Mouse (Mus musculus) frontal cortex, postnatal 10 days (tissue): ENCODE results near the gene Evi5l.

Experiments
- DNase-seq, 2 experiments: peaks; one replicate each; pipeline ENCODE4 v3.0.0; 2022; ENCODE audit warnings: low spot score in 2 of 2, mixed read lengths in 1 of 2

Gene Evi5l

DNA sequence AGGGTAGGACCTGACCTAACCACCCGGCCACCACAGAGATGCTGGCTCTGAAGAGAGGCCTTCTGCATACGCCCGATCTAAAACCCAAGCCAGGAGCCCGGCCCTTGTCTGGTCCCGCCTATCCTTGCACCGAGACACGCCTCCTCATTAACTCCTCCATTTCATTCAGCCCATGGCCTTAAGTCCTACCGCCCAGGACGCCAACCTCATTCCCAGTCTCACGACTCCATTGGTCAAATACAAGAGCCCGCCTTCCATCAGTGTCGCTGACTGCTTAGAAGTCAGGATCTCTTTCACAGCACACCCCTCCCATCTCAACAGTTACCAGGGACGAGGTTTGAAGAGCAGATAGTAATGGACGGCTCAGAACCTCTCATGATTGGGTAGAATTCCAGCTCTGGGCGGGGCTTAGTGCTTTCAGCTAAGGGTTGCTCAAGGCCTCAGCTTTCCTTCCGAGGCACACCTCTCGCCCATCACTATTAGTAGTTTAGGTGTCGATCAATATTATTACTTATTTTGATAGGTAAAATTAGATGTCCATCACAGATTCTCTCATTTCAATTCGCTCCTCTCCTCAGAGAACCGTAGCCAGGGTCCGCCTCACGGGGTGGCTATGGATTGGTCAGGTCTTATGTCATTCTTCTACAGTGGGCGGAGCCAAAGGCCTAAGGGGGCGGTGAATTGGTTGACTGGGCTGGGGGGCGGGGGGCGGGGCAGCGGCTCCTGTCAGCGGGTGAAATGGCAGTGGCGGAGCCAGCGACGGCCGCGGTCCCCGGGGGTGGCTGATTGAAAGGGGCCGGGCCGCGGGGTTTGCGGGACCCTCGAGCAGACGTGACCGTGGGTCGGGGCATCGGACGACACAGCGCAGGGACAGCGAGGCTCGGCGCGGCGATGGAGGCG lies at the start of gene Evi5l:
Evi5l (plus strand) TSS at position 716 of the 900 bp plus-strand sequence.
- peak; percentile 98 to 100 for DNase-seq

DNA sequence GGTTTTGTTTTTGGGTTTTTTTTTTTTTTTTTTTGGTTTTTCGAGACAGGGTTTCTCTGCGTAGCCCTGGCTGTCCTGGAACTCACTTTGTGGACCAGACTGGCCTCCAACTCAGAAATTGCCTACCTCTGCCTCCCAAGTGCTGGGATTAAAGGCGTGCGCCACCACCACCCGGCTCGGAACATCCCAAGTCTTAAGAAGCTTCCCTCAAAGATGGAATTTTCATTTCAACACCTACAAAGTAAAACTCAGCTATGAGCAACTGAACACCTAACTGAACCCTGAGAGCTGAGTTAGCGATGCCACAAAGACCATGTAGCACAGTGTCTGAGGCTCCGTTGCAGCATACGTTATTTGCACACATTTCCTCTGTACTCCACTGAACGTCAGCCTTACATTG lies 32.6 kb upstream of the Evi5l start, which contains the start of gene Cd209g:
Cd209g (plus strand) TSS at position 301 of the 400 bp plus-strand sequence.
- DNase-seq, result no peak

DNA sequence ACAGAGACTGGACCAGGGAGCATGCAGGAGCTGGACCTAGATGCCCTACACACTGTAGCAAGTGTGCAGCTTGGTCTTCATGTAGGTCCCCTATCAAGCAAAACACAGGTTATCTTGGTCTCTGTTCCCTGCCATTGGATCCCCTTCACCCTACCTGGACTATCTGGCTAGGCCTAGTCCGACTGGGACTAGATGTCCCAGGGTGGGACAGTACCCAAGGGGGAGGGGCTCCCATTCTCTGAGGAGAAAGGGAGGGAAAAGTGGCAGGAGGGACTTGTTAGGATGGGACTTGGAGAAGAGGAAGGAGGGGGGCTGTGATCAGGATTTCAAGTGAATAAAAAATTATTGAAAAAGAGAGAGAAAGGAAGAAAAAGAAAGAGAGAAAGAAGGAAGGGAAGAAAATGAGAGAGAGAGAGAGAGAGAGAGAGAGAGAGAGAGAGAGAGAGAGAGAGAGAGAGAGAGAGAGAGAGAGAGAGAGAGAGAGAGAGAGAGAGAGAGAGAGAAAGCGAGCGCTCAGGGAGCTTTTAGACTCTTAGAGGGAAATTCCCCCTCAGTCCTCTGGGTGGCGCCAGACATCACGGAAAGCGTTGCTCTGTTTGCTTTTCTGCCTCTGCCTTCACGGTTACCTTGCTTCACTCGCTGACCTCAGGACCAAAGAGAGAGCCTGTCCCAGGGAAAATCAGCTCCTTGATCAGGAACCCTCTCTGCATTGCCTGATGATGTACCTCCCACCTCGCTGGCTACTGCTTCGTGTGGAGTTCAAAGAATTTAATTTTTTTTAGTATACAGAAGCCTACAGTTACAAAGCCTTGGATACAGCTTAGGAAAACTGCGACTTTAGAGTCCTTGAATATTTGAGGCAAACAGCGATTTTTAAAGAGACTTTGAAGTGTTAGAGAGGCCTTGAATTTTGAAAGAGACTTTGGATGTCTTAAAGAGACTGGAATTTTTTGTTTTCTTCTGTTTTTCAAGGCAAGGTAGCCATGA lies 26.4 kb upstream of the Evi5l start:
- peak; percentile 20 to 67 for DNase-seq

DNA sequence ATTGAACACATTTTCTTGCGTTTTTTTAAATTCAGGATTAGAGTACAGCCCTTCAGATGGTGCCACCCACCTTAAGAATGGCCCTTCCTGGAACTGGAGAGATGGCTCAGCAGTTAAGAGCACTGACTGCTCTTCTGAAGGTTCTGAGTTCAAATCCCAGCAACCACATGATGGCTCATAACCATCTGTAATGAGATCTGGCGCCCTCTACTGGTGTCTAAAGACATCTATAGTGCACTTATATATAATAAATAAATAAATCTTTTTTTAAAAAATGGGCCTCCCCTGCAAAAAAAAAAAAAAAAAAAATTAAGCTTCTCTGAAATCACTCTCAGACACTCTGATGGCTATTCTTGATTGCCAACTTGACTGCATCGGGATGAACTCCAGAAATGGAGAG lies 24.6 kb upstream of the Evi5l start:
- DNase-seq, result no peak

DNA sequence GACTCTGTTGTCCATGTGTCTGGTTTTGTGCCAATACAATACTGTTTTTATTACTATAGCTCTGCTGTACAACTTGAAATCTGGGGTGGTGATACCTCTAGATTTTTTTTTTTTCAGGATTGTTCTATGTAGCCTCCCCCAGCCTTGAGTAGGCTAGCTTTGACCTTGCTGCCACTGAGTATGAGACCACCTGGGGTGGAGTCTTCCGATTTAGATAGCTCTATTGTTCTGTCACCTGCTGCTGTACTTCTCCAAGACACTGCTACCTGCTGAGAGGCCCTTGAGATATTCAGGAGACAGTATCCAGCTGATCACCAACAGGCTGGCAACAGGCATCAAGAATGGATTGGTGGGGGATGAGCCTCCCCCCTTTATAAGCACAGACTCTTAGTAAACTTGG lies 19.1 kb upstream of the Evi5l start:
- DNase-seq, result no peak

DNA sequence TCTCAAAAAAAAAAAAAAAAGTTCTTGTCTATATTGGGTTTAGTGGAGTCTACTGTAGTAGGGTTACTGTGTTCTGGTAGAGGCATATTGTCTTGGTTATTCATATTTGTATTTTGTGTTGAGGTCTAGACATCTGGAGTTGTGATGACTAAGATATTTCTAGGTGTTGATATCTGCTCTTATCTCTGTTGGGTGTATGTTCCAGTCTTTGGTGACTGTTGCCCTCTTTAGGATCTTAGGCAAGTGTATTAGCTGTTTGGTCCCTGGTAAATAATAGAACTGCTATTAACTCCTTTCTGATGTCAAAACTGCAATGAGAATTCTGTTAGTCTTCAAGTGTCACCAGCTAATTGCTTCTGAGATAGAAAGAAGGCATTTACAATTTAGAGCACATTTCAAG lies 11.5 kb upstream of the Evi5l start:
- DNase-seq, result no peak

DNA sequence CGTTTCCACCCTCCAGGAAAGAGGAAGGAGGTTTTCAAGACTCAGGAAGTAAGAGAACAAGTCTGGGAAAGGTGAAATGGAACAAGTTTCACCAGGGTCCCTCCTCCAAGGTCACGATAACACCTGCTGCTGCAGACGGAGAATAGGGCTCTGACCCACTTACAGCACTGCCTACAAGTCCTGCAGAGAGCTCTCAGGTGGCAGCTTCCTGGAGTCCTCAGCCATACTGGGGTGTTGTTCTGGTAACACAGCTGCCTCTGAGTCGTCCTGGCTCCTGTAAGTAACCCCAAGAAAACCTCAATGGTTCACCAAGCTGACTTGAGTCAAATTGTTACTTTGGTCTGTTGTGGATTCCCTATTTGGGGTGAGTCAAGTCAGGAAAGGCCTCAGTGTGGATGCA lies 3.6 kb upstream of the Evi5l start:
- no peak for DNase-seq

DNA sequence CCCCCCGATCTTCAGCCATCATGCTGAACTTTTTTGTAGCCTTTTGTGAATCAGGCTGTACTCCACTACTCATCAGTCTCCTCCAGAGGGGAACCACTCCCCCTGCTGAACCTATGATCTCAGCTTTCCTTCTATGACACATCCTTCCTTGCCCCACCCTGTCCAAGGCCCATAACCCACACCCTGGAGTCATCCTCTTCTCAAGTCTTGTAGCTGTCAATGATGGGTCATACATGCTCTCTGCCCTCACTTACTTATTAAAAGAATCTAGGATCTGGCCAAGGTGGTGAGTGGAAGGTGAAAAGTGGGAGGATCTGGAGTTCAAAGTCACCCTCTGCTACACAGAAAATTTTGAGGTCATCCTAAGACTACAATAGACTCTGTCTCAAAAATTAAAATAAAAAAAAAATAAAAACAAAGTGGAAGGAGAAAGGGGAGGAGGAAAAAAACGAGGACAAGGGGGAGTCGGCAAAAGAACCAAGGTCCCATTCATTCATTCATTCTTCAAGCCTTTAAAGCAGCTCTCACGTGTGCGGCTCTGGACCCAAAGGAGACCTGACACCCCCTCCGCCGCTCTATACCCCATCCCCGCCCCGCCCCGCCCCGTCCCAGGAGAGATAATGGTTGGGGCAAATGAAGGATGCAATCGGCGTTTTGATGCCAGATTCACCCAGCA lies 1.1 kb upstream of the Evi5l start:
- no peak for DNase-seq

DNA sequence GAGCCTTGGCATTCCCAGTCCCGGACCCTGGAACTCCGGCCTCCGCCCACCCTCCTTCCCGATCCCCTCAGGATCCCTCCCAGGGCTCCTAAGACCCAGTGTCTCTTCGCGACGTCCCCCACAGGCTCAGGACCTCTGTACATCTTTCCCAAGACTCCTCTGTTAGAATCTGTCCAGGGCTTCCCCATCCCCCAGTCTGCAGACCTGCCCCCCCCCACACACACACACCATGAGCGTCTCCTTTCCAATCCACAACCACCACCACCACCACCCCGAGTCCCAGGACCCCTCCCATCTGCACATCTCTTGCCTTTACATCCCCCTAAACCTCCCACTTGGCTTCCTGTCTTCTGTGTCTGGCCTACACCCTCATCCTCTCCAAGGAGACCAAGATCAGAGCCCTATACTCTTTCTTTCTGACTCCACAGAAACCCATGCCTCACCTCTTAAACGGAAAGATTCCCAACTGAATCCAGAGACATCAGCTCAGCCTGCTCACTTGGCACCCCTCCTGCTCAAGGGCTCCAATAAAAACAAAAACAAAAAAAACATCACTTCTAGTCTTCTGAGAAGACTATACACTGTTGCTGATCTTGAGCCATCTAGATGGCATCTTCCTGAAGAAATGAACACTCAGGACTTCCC lies 636 bp downstream of the Evi5l start:
- DNase-seq, result no peak

DNA sequence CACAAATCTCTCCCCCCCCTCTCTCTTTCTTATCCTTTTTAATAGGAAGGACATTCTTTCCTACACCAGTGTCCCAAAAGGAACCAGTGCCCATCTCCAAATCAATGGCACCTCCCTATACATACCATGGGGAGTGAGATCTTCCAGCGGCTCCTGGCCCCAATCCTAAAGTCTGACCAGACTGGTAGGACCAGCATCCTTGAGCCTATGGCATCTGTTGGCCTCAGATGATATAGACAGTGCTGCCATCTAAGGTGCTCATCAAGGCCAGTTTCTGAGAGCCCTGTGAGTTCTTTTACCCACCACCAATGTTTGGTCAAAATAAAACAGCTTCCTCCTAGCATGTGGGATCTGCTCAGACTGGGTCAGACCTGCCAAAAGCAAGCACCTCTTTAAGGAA lies 1.6 kb downstream of the Evi5l start:
- no peak for DNase-seq

DNA sequence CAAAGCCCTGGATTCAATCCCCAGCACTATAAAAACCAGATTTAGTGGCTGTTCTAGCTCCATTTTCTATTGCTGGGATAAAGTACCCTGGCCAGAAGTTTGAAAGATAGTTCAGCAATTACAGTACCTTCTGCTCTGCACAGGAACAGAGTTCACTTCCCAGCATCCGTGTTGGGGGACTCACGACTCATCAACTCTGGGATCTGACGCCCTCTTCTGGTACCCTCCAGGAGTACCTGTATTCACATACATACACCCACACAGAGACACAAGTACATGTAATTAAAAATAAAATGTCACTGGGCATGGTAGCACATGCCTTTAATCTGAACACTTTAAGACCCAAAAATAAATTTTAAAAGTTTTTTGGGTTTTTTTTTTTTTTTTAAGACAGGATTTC lies 6.1 kb downstream of the Evi5l start:
- DNase-seq, result no peak

DNA sequence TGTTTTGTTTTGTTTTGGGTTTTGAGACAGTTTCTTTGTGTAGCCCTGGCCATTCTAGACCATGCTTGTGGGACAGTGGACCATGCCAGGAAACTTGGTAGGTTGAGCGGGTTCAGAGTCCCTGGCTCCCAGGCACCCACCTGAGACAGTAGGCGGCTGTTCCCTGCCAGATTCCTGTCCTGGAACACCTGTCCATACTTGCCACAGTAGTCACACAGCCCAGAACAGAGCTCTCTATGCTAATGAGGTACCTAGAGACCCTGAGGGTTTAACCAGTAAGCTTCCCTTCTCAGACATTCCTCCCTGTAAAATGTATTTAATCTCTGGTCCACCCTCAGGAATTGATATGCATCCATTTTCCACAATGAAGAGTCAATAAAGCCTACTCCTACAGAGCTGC lies 7.7 kb downstream of the Evi5l start:
- DNase-seq, result no peak

DNA sequence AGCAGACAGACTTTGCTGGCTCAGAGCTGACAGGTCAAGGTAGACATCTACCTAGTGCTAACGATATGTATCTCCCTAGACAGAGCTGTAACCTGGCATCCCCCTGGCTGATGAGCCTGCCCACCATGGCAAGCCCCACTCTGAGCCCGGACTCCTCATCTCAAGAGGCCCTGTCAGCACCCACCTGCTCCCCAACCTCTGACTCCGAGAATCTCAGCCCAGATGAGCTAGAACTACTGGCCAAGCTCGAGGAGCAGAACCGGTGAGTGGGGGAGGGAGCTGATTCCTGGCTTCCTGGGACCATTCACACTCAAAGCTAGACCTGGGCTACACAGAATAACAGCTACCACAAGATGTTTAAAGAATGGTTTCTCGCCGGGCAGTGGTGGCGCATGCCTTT lies 17.0 kb downstream of the Evi5l start:
- no peak for DNase-seq

DNA sequence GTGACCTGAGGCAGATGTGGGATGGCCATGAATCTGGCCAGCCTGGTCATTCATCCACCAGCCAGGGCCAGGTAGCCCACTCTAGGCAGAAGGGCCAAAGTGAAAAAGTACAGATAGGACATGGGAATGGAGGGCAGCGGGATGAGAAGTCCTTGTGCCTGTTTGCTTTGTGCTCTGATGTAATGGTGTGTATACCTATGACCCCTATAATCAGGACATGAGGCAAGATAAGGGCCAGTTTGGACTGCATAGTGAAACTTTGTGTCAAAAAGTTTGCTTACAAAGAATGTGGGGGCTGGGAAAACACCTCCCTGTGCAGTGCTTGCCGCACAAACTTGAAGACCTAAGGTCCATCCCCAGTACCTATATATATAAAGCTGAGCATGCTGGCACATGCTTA lies 19.8 kb downstream of the Evi5l start:
- no peak for DNase-seq

DNA sequence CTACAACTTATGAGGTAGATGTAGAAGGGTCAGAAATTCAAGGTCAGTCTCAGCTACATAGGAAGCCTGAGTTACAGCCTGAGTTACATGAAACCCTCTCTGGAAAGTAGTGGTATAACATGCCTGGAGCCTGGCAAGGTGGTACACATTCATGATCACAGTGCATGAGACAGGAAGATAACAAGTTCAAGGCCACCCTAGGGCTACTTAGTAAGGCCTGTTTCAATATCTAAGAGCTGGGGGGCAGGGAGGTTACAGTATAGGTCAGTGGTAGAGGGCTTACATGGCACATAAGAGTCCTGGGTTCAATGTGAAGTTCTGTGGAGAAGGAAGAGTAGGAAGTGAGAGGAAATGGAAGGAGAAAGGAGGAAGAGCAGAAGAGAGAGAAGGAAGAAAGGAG lies 22.2 kb downstream of the Evi5l start:
- DNase-seq, result no peak

DNA sequence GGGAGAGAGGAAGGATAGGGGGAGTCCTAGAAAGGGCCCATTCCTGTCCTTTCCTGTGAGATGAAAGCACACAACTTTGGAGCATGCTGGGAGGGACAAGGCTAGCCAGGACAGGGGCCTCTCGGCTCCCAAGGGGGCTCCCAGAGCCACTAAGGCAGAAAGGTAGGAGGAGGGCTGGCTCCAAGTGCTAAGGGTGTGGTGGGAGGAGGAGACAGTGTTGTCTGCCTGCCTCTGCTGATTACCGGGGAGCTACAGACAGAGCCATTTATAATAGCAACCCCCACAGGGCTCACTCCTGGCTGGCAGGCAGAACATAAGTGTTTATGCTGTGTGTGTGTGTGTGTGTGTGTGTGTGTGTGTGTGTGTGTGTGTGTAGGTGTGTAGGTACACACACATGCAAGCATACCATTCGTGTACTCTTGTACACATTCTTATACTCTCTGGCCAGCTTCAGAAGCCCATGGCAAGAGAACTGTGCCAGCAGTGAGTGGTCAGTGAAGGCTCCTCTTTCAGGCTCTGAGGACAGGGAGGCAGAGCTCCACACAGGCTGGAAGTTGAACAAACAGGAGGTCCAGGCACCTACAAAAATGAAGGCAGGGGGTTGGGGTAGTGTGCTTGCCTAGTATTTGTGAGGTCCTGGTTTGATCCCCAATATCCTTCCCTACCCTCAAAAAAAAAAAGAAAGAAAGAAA lies 22.8 kb downstream of the Evi5l start:
- no peak for DNase-seq

DNA sequence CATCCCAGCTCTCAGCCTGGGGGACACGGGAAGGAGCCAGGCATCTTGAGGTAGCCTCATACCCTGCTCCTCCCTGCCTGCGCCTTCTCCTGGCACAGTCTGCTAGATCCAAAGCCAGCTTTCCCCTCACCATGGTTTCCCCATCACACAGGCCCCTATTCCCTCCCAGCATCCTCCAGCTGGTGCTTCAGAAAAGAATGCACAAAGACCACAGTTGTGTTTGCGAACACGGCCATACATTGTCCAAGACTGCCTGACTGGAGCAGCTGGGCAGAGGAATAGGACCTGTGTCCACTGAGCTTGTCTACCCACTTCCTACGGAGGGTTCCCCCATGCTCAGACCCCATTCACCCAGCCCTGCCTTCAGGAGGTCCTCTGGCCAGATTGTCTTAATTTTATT lies 25.9 kb downstream of the Evi5l start:
- DNase-seq, result no peak

DNA sequence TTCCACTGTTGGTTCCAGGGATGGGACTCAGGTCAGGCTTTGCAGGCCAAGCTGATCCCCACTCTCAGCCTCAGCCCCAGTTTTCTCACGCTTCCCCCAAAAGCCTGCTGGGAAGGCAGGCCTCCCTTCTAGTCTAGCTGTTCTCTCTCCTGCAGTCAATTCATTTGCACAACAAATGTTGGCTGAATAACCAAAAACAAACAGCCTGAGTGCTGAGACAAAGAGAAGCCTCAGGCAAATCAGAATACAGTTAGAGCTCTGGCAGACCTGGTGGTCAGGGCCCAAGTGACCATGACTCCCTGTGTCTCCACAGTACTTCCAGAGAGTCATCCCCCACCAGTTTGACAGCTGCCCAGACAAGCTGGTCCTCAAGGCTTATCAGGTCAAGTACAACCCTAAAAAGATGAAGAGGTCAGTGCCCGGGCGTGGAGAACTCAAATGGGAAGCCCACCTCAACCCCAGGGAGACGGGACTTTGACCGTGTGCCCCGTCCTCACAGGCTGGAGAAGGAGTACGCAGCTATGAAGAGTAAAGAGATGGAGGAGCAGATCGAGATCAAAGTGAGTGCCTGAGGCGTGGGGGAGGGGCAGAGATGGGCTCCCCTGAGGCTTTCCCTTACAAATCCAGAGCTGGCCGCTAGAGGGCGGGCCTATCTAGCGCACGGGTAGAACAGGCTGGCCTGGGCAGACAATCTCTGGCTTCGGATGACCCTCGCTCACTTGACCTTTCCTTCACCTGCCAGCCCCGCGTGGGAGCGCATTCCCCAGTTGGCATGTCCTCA lies 26.6 kb downstream of the Evi5l start:
- peak; percentile 81 to 89 for DNase-seq

DNA sequence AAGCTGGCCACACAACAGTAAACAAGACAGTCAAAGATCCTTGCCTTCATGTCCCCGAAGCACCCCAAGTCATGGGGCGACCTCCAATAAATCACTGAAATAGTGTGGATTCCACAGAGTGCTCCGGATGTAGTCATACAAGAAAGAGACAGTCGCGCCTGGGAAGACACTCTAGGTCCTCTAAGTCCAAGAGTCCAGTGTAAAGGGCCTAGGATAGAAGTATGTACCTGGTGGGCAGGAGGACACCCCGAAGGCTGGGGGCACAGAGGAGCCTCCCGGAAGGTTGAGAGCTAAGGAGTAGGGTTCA lies 27.2 kb downstream of the Evi5l start:
- DNase-seq, result no peak

DNA sequence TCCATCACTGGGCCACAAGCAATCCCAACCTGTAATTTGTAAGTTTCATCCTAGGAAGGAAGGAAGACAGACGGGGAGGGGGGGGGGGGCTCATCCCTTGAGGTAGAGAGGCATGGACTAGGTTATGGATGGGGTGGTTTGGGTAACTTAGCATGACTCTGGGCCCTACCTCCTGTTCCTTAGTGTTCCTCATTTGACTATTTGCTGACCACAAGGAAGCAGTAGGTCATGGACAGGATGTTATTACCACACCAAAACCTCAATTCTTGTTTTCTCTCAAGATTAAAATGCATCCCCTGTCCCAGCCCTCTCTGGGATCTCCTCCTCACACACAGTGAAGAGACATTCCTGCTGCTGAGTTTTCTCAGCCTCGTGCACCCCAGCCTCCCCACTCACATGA lies 35.0 kb downstream of the Evi5l start:
- DNase-seq, result no peak
